Mouse (Mus musculus) kidney, adult 2 months (tissue): ENCODE data around the gene Wdr86.

ENCODE experiments used
- CTCF ChIP-seq: fragments of 200-500 bp; conservative IDR thresholded peaks from 2 replicates; pipeline ENCODE4 v1.5.1; 2011; ENCODE audit warnings: low read depth, mild to moderate bottlenecking, control low read depth, low read length, moderate library complexity, mixed read lengths; ENCODE audit not compliant: insufficient read depth, insufficient read length
- POLR2A ChIP-seq: fragments of 200-500 bp; IDR thresholded peaks from one replicate; pipeline ENCODE4 v1.6.1; 2011; ENCODE audit warnings: low read depth, low read length, control low read depth

DNA sequence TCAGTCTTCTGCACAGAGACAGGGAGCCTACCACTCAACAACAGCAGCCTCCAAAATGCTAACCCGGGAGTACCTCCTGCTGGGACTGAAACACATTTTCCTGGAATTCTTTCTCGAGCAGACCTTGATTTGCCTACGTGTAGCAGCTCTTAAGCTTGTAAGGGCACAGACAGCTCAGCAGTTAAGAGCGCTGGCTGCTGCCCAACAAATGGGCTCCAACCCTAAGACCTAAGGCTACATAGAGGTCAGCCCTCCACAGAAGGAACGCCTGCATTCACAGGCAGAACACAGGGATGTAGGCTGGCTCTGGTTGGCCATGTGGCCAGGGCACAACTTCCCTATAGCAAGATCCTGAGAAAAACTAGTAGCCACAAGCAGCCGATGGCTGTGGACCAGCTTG lies 4.6 kb downstream of the Wdr86 start:
- TF ChIP-seq POLR2A (no peak), CTCF (no peak)
